Mouse (Mus musculus) liver, embryonic 14.5 days (tissue): ENCODE data around the gene Sigirr.

Experiments used
- CTCF ChIP-seq: IDR thresholded peaks from 2 replicates; pipeline ENCODE4 v1.5.1; 2016; ENCODE audit warnings: antibody characterized with exemption, low read depth, control low read depth
- EP300 ChIP-seq: IDR thresholded peaks from 2 replicates; pipeline ENCODE4 v1.6.1; 2016; ENCODE audit warnings: antibody characterized with exemption, low read depth

DNA sequence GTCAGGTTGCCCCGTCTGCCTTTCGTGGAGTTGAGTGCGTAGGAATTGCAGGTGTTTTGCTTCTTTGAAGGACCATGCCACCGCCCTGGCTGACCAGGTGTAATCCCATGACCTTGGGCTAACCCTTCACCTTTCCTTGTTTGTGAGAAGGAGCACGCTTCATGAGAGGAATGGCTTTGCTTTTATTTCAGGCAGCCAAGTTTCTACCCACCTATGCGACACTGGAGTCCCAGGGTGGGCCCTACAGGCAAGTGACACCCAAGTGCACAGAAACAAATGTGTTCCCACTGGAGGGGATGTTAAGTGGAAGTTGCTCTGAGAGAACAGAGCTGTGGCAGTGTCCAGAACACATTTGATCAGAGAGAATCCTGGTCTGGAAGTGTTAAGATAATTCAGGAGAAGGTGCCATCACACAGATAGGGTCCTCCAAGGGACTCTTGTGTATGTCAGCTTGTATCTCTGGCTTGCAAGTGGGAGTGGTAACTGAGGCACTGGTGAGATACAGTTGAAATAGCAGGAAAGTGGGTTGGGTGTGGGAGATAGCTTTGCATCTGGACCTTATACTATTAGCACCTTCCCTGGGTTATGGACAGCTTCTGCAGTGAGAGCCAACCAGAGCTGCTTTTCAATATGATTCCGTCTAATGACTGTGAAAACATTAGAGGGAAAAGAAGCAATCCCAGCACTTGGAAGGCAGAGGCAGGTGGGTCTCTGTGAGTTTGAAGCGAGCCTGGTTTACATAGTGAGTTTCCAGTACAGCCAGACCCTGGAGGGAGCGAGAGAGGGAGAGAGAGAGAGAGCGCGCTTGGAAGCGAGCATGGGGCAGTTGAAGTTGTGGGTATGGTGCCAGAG is 31.8 kb upstream of the Sigirr start:
- TF ChIP-seq CTCF (no peak), EP300 (peak; percentile 100)
